Mouse (Mus musculus) 416B (cell line): ENCODE results near the gene Ints5.
"Not testable (repeated sequence)": the region's sequence is repeated elsewhere in the genome, so short reads cannot be mapped to it uniquely, and the experiment has no call there.

Source experiments
- DNase-seq: peaks from one replicate; pipeline ENCODE4 v3.0.0; 2011; ENCODE audit warnings: low read depth

Ints5 gene

GRCm38 (mm10) chr19:8887585-8888463 is 5.0 kb upstream of the Ints5 start:
- DNase-seq, result peak; percentile 58

GRCm38 (mm10) chr19:8888511-8889385 is 4.1 kb upstream of the Ints5 start, which contains the start of the genes 1810009A15Rik and Gm49416:
1810009A15Rik (plus strand) TSS chr19:8888853.
Gm49416 (plus strand) TSS chr19:8888926.
- DNase-seq, result peak; percentile 97

- no peak for DNase-seq
Measured at GRCm38 (mm10) chr19:8895397-8895960, 2.7 kb downstream of the Ints5 start.

GRCm38 (mm10) chr19:8896231-8896630 is 3.4 kb downstream of the Ints5 start:
- not testable (repeated sequence) for DNase-seq

GRCm38 (mm10) chr19:8897211-8897864 is 4.5 kb downstream of the Ints5 start:
- not testable (repeated sequence) for DNase-seq

GRCm38 (mm10) chr19:8897865-8898495 is 5.2 kb downstream of the Ints5 start, which contains the start of gene Ganab:
Ganab (plus strand) TSS chr19:8898071.
- peak; percentile 94 for DNase-seq

- DNase-seq, result peak; percentile 60
Measured at GRCm38 (mm10) chr19:8898576-8898975, 5.8 kb downstream of the Ints5 start.

- no peak for DNase-seq
Measured at GRCm38 (mm10) chr19:8899079-8899478, 6.3 kb downstream of the Ints5 start.

- DNase-seq, result no peak
Measured at GRCm38 (mm10) chr19:8903412-8903811, 10.6 kb downstream of the Ints5 start.

GRCm38 (mm10) chr19:8908531-8908930 is 15.7 kb downstream of the Ints5 start:
- DNase-seq, result no peak

GRCm38 (mm10) chr19:8911810-8912209 is 19.0 kb downstream of the Ints5 start:
- no peak for DNase-seq

- DNase-seq, result no peak
Measured at GRCm38 (mm10) chr19:8914212-8914611, 21.4 kb downstream of the Ints5 start.

- DNase-seq, result no peak
Measured at GRCm38 (mm10) chr19:8919000-8919399, 26.2 kb downstream of the Ints5 start.

- no peak for DNase-seq
Measured at GRCm38 (mm10) chr19:8919684-8920072, 26.9 kb downstream of the Ints5 start.

GRCm38 (mm10) chr19:8920073-8920736 is 27.4 kb downstream of the Ints5 start, which contains the start of gene B3gat3:
B3gat3 (plus strand) TSS chr19:8920374.
- peak; percentile 95 for DNase-seq

GRCm38 (mm10) chr19:8920836-8921291 is 28.1 kb downstream of the Ints5 start:
- peak; percentile 87 for DNase-seq

GRCm38 (mm10) chr19:8921741-8922140 is 28.9 kb downstream of the Ints5 start:
- DNase-seq, result no peak

- DNase-seq, result no peak
Measured at GRCm38 (mm10) chr19:8926766-8927165, 34.0 kb downstream of the Ints5 start.

GRCm38 (mm10) chr19:8927891-8928525 is 35.2 kb downstream of the Ints5 start:
- no peak for DNase-seq

GRCm38 (mm10) chr19:8928689-8929223 is 36.0 kb downstream of the Ints5 start:
- DNase-seq, result no peak
